ENCODE assay signal across 19 mouse cellular contexts in the genomic region with DNA sequence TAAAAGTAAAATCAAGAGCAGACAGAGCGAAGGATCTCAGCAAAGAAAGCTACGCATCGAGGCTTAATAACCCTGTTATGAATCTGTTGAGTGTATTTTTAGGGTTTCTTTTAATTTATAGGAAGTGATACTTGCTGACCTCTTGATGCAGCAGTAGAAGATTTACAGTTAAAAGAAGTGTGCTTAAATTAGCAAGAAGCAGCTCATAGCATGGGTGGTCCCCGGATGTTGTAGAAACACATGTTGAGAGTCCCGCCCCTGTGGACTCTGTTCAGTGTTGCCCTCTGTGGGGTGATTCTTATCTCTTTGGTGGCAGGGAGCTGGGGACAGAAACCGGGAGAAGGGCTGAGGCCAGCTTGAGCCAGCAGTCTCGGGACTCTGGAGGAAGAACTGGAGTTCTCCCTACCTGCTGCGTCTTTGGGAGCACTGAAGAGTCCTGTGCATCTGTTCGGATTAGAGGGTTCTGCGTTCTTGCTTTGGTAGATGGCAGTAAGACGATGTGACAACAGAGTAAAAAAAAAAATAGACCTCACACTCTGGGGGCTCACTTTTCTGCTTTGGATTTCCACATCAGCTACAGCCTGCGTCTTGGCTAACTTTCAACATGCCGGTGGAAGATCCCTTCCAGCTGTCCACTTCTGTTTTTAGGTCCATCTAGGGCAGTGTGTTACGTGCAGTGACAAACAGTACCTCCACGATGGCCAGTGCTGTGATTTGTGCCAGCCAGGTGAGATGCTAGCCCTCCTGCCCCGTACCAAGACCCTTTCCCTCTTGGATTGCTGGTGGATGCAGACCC. TPM values are rescaled to one million over a fixed set of nuclear protein-coding genes. Genes with fewer than 3 reads are reported as not detected.
DNase-seq lines count a peak whose midpoint lies in the region; ATAC-seq and TF ChIP-seq lines count a peak whose summit lies in the region.
"Had no signal": no experiment of that assay in that cellular context is flagged by ENCODE, and none has a peak within 500 bp of the region (broad histone marks: within the 10 kb centered on the region; RNA-seq: fewer than 3 reads in every experiment).

No protein-coding gene starts in this region.

- no peaks in the 10 kb centered on the region for H3K9me3 ChIP-seq in midbrain, embryonic 11.5 days (ENCODE audit: control insufficient read depth, low read length)
- H3K9me3 ChIP-seq: midbrain, embryonic 12.5 days had no signal

- no peak overlapping the region for H3K27ac ChIP-seq in midbrain, embryonic 11.5 days (ENCODE audit: low read depth, low read length)
- H3K27ac ChIP-seq in layer of hippocampus, adult 2 months = no peak overlapping the region
- H3K27ac ChIP-seq: midbrain, embryonic 12.5 days had no signal

- ATAC-seq in midbrain, embryonic 11.5 days (ENCODE audit: low FRiP score) = no peak

- DNase-seq in heart, postnatal 4 days = peak; percentile 28
- no peak for DNase-seq in heart, postnatal 25 days (ENCODE audit: low spot score)
- DNase-seq in spleen, postnatal 36 days (ENCODE audit: low spot score in 2 of 2) = peak; percentile 72 to 75
- no peak for DNase-seq in spleen, postnatal 4 days (ENCODE audit: low spot score in 2 of 2)
- DNase-seq in lung, postnatal 25 days (ENCODE audit: low spot score) = peak; percentile 33
- no peak for DNase-seq in midbrain, embryonic 11.5 days (ENCODE audit: low spot score, missing footprints)
- DNase-seq in layer of hippocampus, adult 2 months (ENCODE audit: low spot score in 2 of 2) = no peak
- DNase-seq in adrenal gland, adult 8-10 months = no peak
- DNase-seq: cerebellum, adult 9-10 months; kidney, adult 18-20 months; liver; right cerebral cortex, postnatal 4 days had no signal

- H3K9ac ChIP-seq in midbrain, embryonic 11.5 days (ENCODE audit: low read length) = no peak overlapping the region
- H3K9ac ChIP-seq: midbrain, embryonic 12.5 days had no signal

- WGBS in midbrain, embryonic 11.5 days = 87% methylated on average over 16 of the region's 16 CpGs

- no peaks in the 10 kb centered on the region for H3K36me3 ChIP-seq in midbrain, embryonic 11.5 days (ENCODE audit: control insufficient read depth, insufficient read depth, low read length)
- H3K36me3 ChIP-seq: midbrain, embryonic 12.5 days had no signal

- H3K4me2 ChIP-seq in midbrain, embryonic 11.5 days = no peak overlapping the region
- H3K4me2 ChIP-seq: midbrain, embryonic 12.5 days had no signal

- no peak for TF ChIP-seq CTCF in layer of hippocampus, adult 2 months (conservative IDR thresholded peaks at IDR 0.05)

- H3K27me3 ChIP-seq in midbrain, embryonic 11.5 days (ENCODE audit: control insufficient read depth, insufficient read depth, low read length) = no peaks in the 10 kb centered on the region; the same call in 1 of the 2 replicates

- intact Hi-C loops in heart, postnatal 25 days (cut with DNase I) = no loop called here

- no peak overlapping the region for H3K4me3 ChIP-seq in midbrain, embryonic 11.5 days (ENCODE audit: low read depth, low read length)
- no peak overlapping the region for H3K4me3 ChIP-seq in layer of hippocampus, adult 2 months
- H3K4me3 ChIP-seq: midbrain, embryonic 12.5 days had no signal

- H3K4me1 ChIP-seq in midbrain, embryonic 11.5 days (ENCODE audit: control insufficient read depth, insufficient read depth, low read length) = no peaks in the 10 kb centered on the region
- H3K4me1 ChIP-seq: midbrain, embryonic 12.5 days had no signal

RNA-seq across cellular contexts. Expression of a gene that starts 6.4 kb away (rescaled TPM):
- total RNA-seq in heart, postnatal 4 days (2021) = 1 to 10 TPM; 4.9 to 5.3 TPM
- 1 to 10 TPM; 1.9 to 3.6 TPM for total RNA-seq in heart, postnatal 25 days (2021)
- polyA plus RNA-seq in midbrain, embryonic 11.5 days (2014; fragmentation: Nextera tagmentation; extraction: Ambion mirVana) = 5.6 and 7.3 TPM in 2 replicates
- total RNA-seq in layer of hippocampus, adult 2 months (2021) = under 1 TPM; 0.33 to 0.91 TPM
- 1 to 10 TPM; 2.3 to 4.9 (median 3.3) TPM for total RNA-seq in adrenal gland, adult 8-10 months (2022)
- total RNA-seq: MEL had no signal

RNA-seq across cellular contexts. Expression of a gene that starts 27.2 kb away (rescaled TPM):
- 10 to 100 TPM; 29.1 to 30.2 TPM for total RNA-seq in heart, postnatal 4 days (2021)
- total RNA-seq in heart, postnatal 25 days (2021) = 10 to 100 TPM; 19.1 to 19.5 TPM
- polyA plus RNA-seq in midbrain, embryonic 11.5 days (2014; fragmentation: Nextera tagmentation; extraction: Ambion mirVana) = 76.9 and 85.6 TPM in 2 replicates
- total RNA-seq in layer of hippocampus, adult 2 months (2021) = 10 to 100 TPM; 57.8 to 63.8 TPM
- total RNA-seq in adrenal gland, adult 8-10 months (2022) = 10 to 100 TPM; 28.0 to 45.1 (median 34.0) TPM

RNA-seq across cellular contexts. Expression of a gene that starts 28.7 kb away (rescaled TPM):
- not detected for total RNA-seq in heart, postnatal 4 days (2021)
- not detected for total RNA-seq in heart, postnatal 25 days (2021)
- not detected in 2 replicates for polyA plus RNA-seq in midbrain, embryonic 11.5 days (2014; fragmentation: Nextera tagmentation; extraction: Ambion mirVana)
- total RNA-seq in layer of hippocampus, adult 2 months (2021) = not detected
- not detected for total RNA-seq in adrenal gland, adult 8-10 months (2022)
- total RNA-seq: left cerebral cortex, adult 8-10 months; MEL had no signal
- polyA plus RNA-seq: brain, embryonic 14.5 days; frontal cortex, adult 2 months; gonadal fat pad, adult 2 months; hindbrain, embryonic 11.5 days; midbrain, embryonic 12.5 days had no signal

Comparison
In these comparisons a context has a peak if more than half of its experiments do, and no peak if none do; other contexts are left out.
1. DNase-seq: peak in heart, postnatal 4 days (single experiment), spleen, postnatal 36 days (2 of 2) and lung, postnatal 25 days (single experiment); none in heart, postnatal 25 days (single experiment), spleen, postnatal 4 days (0 of 2), midbrain, embryonic 11.5 days (single experiment), layer of hippocampus, adult 2 months (0 of 2) and adrenal gland, adult 8-10 months (single experiment).